Mouse (Mus musculus): ENCODE results near the gene Synpr.

GRCm38 (mm10) chr14:13284091-13284844, at the start of gene Synpr:
- TF ChIP-seq CTCF (IDR thresholded peaks at IDR 0.05; ENCODE audit: borderline replicate concordance, control insufficient read depth, extremely low read depth, insufficient read depth, low read length, poor library complexity), result no peak
- no peak for TF ChIP-seq POLR2A (IDR thresholded peaks at IDR 0.05; ENCODE audit: control insufficient read depth, extremely low read depth, insufficient read depth, low read length, poor library complexity)

Measured in thymus, adult 2 months (tissue).